Mouse (Mus musculus) spleen, postnatal 10 days (tissue): Measurements from ENCODE around the gene Ldhc.
"Not testable (repeated sequence)": the region's sequence is repeated elsewhere in the genome, so short reads cannot be mapped to it uniquely, and the experiment has no call there.

Source experiments
- DNase-seq, 2 experiments: peaks; one replicate each; pipeline ENCODE4 v3.0.0; 2021 to 2022; ENCODE audit warnings: low spot score in 2 of 2

Gene Ldhc

GRCm38 (mm10) chr7:46860996-46861395, at the start of gene Ldhc:
Gene Ldhc, plus strand, starts transcription at chr7:46861203.
- DNase-seq, result no peak

GRCm38 (mm10) chr7:46814012-46814411, 47.0 kb upstream of the Ldhc start:
- DNase-seq, result no peak

GRCm38 (mm10) chr7:46820876-46821632, 39.9 kb upstream of the Ldhc start:
- not testable (repeated sequence) for DNase-seq

- no peak for DNase-seq
Observed at GRCm38 (mm10) chr7:46827046-46827802, 33.8 kb upstream of the Ldhc start.

GRCm38 (mm10) chr7:46827803-46828184, 33.2 kb upstream of the Ldhc start:
- no peak for DNase-seq

GRCm38 (mm10) chr7:46829911-46830310, 31.1 kb upstream of the Ldhc start:
- DNase-seq, result no peak

GRCm38 (mm10) chr7:46830799-46831590, 30.0 kb upstream of the Ldhc start:
- DNase-seq, result peak in 1 of 2 experiments; percentile 48

- DNase-seq, result no peak
Observed at GRCm38 (mm10) chr7:46831693-46832092, 29.3 kb upstream of the Ldhc start.

GRCm38 (mm10) chr7:46832112-46832810, 28.7 kb upstream of the Ldhc start:
- not testable (repeated sequence) for DNase-seq

- peak in 1 of 2 experiments; percentile 54 for DNase-seq
Observed at GRCm38 (mm10) chr7:46833266-46833665, 27.7 kb upstream of the Ldhc start.

- DNase-seq, result no peak
Observed at GRCm38 (mm10) chr7:46833670-46834255, 27.2 kb upstream of the Ldhc start.

- DNase-seq, result no peak
Observed at GRCm38 (mm10) chr7:46834994-46835610, 25.9 kb upstream of the Ldhc start.

GRCm38 (mm10) chr7:46836357-46836756, 24.6 kb upstream of the Ldhc start:
- no peak for DNase-seq

- no peak for DNase-seq
Observed at GRCm38 (mm10) chr7:46837073-46837472, 23.9 kb upstream of the Ldhc start.

GRCm38 (mm10) chr7:46838104-46838671, 22.8 kb upstream of the Ldhc start:
- no peak for DNase-seq

- DNase-seq, result peak in 1 of 2 experiments; percentile 36
Observed at GRCm38 (mm10) chr7:46838891-46839302, 22.1 kb upstream of the Ldhc start.

GRCm38 (mm10) chr7:46839446-46839845, 21.6 kb upstream of the Ldhc start:
- no peak for DNase-seq

- no peak for DNase-seq
Observed at GRCm38 (mm10) chr7:46839861-46840260, 21.1 kb upstream of the Ldhc start.

- DNase-seq, result no peak
Observed at GRCm38 (mm10) chr7:46840326-46840725, 20.7 kb upstream of the Ldhc start.

- DNase-seq, result no peak
Observed at GRCm38 (mm10) chr7:46840787-46841525, 20.0 kb upstream of the Ldhc start, which contains the start of gene Ldha. Gene Ldha, plus strand, starts transcription at chr7:46841475.
